Mouse (Mus musculus) neural tube, embryonic 11.5 days (tissue): Measurements from ENCODE around the gene Arid3b. TPM values are rescaled to one million over a fixed set of nuclear protein-coding genes. Genes with fewer than 3 reads are reported as not detected.

Source experiments
- ATAC-seq: fragments of 200-750 bp; cut with Nextera tagmentation; 2 replicates; pipeline ENCODE4 v1.8.0; 2017; ENCODE audit warnings: moderate number of reproducible peaks, mild to moderate bottlenecking, moderate TSS enrichment, moderate library complexity; ENCODE audit not compliant: insufficient read depth, low FRiP score, low TSS enrichment
- DNase-seq: peaks from one replicate; pipeline ENCODE4 v3.0.0-alpha.2; 2015; ENCODE audit warnings: low spot score
- H3K27ac ChIP-seq: fragments of 300-500 bp; sonication (generic); 2 replicates; pipeline ENCODE4 v1.5.1; 2014; ENCODE audit warnings: low read depth, mild to moderate bottlenecking, low read length
- H3K27me3 ChIP-seq: fragments of 300-500 bp; sonication (generic); 2 replicates; pipeline ENCODE4 v1.6.1; 2014; ENCODE audit warnings: mild to moderate bottlenecking, low read length, mixed read lengths; ENCODE audit not compliant: control insufficient read depth, insufficient read depth
- H3K36me3 ChIP-seq: fragments of 300-500 bp; sonication (generic); 2 replicates; pipeline ENCODE4 v1.6.1; 2014; ENCODE audit warnings: mild to moderate bottlenecking, low read length, moderate library complexity, mixed read lengths; ENCODE audit not compliant: control insufficient read depth, insufficient read depth
- H3K4me1 ChIP-seq: fragments of 300-500 bp; sonication (generic); 2 replicates; pipeline ENCODE4 v1.6.1; 2014; ENCODE audit warnings: low read length, mixed read lengths; ENCODE audit not compliant: control insufficient read depth, insufficient read depth
- H3K4me2 ChIP-seq: fragments of 300-500 bp; sonication (generic); 2 replicates; pipeline ENCODE4 v1.6.1; 2014; ENCODE audit warnings: low read depth, mild to moderate bottlenecking, moderate library complexity
- H3K4me3 ChIP-seq: fragments of 300-500 bp; sonication (generic); 2 replicates; pipeline ENCODE4 v1.5.1; 2014; ENCODE audit warnings: low read depth, low read length
- H3K9ac ChIP-seq: fragments of 300-500 bp; sonication (generic); 2 replicates; pipeline ENCODE4 v1.6.1; 2014; ENCODE audit warnings: mild to moderate bottlenecking, low read length
- H3K9me3 ChIP-seq: fragments of 300-500 bp; sonication (generic); 2 replicates; pipeline ENCODE4 v1.6.1; 2016; ENCODE audit warnings: low read length; ENCODE audit not compliant: control insufficient read depth
- WGBS: fragments of 180-500 bp; shearing (Covaris S2); extraction: QIAGEN DNeasy Blood & Tissue Kit; methylation state at CpG from one replicate; pipeline ENCODE4 v1.1.7; 2014; 5-methylcytosine and 5-hydroxymethylcytosine counted together
- polyA plus RNA-seq: library from polyadenylated mRNA; unstranded; fragments of >200 nt; fragmentation: Nextera tagmentation; extraction: Ambion mirVana; gene quantifications from 2 replicates; pipeline ENCODE4 v1.2.1, GENCODE M21; 2014

The Arid3b gene
- polyA plus RNA-seq, 1 experiment from 2014 or later, result 25.8 TPM

DNA sequence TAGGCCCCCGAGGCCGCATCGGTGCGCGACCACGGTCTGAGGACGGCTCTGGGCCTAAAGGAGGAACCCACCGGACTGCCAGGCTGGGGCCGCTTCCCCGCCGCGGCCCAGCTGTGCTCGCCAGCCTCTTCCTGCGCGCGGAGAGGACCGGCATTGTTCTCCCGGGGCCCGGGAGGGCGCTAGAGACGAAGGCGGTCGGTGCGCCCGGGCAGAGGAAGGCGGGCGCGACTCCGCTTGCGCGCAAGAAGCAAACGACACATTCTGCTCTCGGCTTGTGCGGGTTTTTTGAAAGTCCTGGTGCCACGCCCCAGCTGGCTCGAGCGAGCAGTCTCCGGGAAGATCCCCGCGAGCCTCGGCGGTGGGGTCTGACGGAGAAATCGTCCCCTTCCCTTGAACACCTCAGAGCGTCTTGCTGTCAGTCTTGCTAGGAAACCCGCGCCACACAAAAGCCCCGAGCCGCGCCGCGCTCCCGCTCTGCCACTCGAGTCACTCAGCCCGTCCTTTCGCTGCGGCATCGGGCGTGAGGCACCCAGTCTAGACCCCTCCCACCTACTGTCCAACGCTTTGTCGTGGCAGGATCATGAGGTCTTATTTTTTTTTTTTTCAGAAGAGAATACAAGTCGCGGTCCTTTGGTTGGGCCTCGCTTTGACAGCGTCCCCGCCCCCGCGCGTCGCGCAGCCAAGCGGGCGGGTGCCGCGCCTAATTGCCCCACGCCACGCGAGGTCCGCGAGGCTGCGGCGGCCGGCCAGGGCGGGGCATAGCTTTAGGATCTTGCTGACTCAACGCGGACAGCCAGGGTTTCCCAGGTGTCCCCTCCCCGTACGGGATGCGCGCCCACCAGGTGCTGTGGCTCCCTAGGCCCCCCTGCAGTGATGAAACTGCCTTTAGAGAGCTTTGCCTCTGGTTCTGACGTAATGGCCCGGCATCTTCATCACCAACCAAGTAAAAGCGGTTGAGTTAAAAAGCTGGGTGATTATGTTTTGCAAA lies 70.9 kb downstream of the Arid3b start, which contains the start of gene Clk3:
Gene Clk3 (minus strand): TSS at position 497 of the 988 bp plus-strand sequence.
- H3K36me3 ChIP-seq, result peaks cover 4% of the 10 kb centered on the region; the same call in 1 of the 2 replicates
- peak; percentile 70 for ATAC-seq
- H3K4me3 ChIP-seq, result peak within 1 kb of the TSS; percentile 92
- H3K27me3 ChIP-seq, result no peaks in the 10 kb centered on the region
- peak within 1 kb of the TSS; percentile 99 for H3K27ac ChIP-seq
- DNase-seq, result peak; percentile 68
- WGBS, result under 1% methylated on average over 89 of the region's 93 CpGs
- peak within 1 kb of the TSS; percentile 98 for H3K9ac ChIP-seq
- H3K4me1 ChIP-seq, result peaks cover 22% of the 10 kb centered on the region
- H3K9me3 ChIP-seq, result no peaks in the 10 kb centered on the region
- peak within 1 kb of the TSS; percentile 97 for H3K4me2 ChIP-seq

DNA sequence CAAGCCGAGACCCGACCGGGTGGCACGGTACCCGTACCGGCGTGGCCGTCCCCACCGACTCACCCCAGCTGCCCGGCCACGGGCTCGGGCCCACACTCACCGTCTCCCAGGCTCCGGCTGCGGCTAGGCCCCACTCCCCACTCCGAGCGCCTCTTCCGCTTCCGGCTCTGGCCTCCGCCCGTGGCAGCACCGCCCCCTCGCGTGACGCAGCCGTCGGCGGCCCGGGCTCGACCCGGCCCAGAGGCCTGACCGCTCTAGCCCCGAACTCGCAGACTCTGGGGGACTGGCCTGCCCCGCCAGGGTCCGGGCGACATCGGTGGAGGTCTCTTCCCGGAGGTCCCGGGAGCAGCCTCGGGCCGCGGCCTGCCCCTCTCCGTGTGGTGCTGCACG lies 71.6 kb downstream of the Arid3b start:
- H3K36me3 ChIP-seq, result peaks cover 8% of the 10 kb centered on the region
- peak overlapping the region; percentile 98 for H3K9ac ChIP-seq
- peak overlapping the region; percentile 99 for H3K27ac ChIP-seq
- peak overlapping the region; percentile 92 for H3K4me3 ChIP-seq
- H3K9me3 ChIP-seq, result no peaks in the 10 kb centered on the region
- H3K4me2 ChIP-seq, result peak overlapping the region; percentile 97
- peak; percentile 94 for ATAC-seq
- under 1% methylated on average over 35 of the region's 45 CpGs for WGBS
- H3K27me3 ChIP-seq, result no peaks in the 10 kb centered on the region
- peaks cover 22% of the 10 kb centered on the region for H3K4me1 ChIP-seq
- DNase-seq, result peak; percentile 97

DNA sequence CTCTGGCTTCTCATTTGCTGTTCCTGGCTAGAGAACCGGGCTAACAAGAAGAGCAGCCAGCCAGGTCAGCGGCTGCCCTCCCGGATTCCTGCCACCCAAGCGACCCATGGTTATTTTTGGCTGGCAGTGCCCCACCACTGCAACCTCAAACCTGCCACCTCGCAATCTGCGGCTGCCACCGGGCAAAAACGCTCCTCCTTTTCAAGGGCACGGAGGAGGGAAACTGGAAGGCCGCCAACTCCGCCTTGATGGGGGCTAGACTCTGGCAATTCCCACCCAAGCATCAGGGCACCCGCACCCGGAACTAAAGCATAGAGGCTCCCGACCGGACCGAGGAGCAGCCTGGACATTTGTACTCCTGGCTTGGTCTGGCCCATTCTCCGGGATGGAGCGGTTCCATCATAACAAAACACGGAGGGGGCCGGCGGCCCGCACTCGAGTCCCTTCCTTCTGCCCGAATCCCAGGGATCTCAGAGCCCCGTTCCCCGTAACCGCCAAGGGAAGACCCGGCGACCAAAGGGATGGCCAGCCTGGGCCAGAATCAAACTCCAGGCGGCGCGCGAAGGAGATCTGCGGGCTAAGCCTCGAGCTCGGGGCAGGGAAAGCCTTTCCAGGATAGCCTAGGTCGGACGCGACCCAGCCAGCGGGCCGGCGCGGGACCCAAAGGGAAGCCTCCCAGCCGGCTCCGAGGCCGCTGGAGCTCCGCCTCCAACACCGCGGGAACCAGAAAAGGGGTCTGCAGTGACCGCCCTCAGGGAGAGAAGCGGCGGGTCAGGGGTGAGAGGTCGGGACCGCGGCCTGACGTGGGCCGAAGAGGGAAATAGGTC lies 72.2 kb downstream of the Arid3b start:
- H3K4me2 ChIP-seq, result peak overlapping the region; percentile 97
- WGBS, result under 1% methylated on average over 56 of the region's 57 CpGs
- H3K27me3 ChIP-seq, result no peaks in the 10 kb centered on the region
- peaks cover 10% of the 10 kb centered on the region for H3K36me3 ChIP-seq
- DNase-seq (no peak), ATAC-seq (peak; percentile 35)
- peaks cover 22% of the 10 kb centered on the region for H3K4me1 ChIP-seq
- H3K9ac ChIP-seq, result peak overlapping the region; percentile 98
- peak overlapping the region; percentile 92 for H3K4me3 ChIP-seq
- peak overlapping the region; percentile 99 for H3K27ac ChIP-seq
- H3K9me3 ChIP-seq, result no peaks in the 10 kb centered on the region

DNA sequence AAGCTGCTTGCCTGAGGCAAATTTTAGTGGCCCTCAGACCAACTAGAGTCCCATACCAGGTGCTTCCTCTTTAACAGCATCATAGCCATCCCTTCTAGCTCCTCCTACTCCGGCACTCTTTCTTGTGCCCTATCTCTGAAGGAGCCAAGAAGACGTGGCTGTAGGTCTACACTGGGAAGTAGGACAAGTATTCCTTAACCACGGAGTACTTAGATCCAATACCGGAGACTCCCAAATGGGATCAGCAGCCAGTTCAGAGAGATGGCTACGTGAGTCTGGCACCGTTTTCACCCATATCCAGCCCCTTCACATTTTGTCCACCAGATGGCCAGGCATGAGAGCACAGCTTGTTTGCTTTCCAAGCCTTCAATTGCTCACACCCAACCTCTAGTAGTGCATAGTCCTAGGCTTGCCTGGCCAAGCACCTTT lies 74.0 kb downstream of the Arid3b start:
- peaks cover 22% of the 10 kb centered on the region for H3K4me1 ChIP-seq
- H3K36me3 ChIP-seq, result peaks cover 16% of the 10 kb centered on the region
- DNase-seq (peak; percentile 45), ATAC-seq (no peak)
- H3K9ac ChIP-seq, result no peak overlapping the region
- 62% methylated on average over 6 of the region's 6 CpGs for WGBS
- no peak overlapping the region for H3K27ac ChIP-seq
- no peak overlapping the region for H3K4me2 ChIP-seq
- no peaks in the 10 kb centered on the region for H3K27me3 ChIP-seq
- H3K9me3 ChIP-seq, result no peaks in the 10 kb centered on the region
- no peak overlapping the region for H3K4me3 ChIP-seq

DNA sequence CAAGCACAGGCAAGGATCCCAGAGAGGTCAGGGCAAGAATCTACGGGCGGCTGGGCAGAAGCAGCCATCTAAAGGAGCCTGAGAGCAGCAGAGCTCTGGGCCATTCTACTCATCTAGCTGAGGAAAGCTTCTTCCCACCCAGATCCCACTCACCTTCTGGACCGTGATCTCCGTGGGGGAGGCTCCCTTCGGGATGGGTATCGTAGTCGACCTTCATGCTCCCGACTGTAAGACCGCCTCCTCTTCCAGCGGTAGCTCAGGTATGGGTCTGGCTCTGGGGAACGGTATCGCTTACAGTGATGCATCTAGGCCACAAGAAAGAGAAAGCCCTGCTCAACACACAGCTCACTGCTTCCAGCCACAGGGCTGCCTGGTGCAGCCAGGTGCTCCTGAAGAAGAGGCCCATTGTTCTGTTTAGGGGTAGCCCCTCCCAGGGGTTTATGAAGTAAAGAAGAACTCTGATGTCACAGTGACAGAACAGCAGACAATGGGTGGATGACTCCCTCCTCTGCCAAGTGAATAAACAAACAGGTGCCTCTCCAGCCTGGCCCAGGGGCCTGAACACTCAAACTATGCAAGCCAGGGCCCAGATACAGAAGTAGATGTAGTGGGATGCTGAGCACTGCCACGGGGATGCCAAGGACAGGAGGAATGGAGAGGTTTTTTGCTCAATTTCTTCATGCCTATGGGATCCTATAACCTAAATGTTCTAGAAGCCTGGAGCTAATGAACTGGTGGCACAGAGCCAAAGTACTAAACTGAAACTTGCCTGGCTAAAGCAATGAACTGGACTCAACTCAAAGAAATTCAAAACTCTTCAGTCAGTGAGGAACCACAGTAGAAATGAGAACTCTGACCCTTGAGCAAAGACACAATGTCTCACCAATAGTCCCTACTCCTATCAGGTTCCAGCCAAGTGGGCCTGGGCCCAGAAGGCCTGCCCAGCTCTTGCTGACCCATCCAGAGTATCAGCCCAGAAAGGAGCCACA lies 74.7 kb downstream of the Arid3b start:
- ATAC-seq (no peak), DNase-seq (no peak)
- Histone ChIP-seq H3K9me3 (no peaks in the 10 kb centered on the region), H3K4me3 (no peak overlapping the region), H3K4me2 (no peak overlapping the region), H3K27ac (no peak overlapping the region), H3K4me1 (peaks cover 22% of the 10 kb centered on the region), H3K9ac (no peak overlapping the region), H3K36me3 (peaks cover 17% of the 10 kb centered on the region), H3K27me3 (no peaks in the 10 kb centered on the region)
- WGBS, result 96% methylated on average over 13 of the region's 13 CpGs

- Histone ChIP-seq H3K4me3 (no peak overlapping the region), H3K4me2 (no peak overlapping the region), H3K9ac (no peak overlapping the region), H3K4me1 (peaks cover 17% of the 10 kb centered on the region), H3K9me3 (no peaks in the 10 kb centered on the region), H3K36me3 (peaks cover 22% of the 10 kb centered on the region), H3K27me3 (no peaks in the 10 kb centered on the region), H3K27ac (no peak overlapping the region)
- DNase-seq, result no peak
- no peak for ATAC-seq
- WGBS, result 97% methylated on average over 24 of the region's 24 CpGs
Observed at GRCm38 (mm10) chr9:57760416-57761146, 76.0 kb downstream of the Arid3b start.

GRCm38 (mm10) chr9:57759289-57759688 lies 77.3 kb downstream of the Arid3b start:
- ATAC-seq, result no peak
- no peaks in the 10 kb centered on the region for H3K27me3 ChIP-seq
- H3K9me3 ChIP-seq, result no peaks in the 10 kb centered on the region
- peaks cover 17% of the 10 kb centered on the region for H3K4me1 ChIP-seq
- no peak overlapping the region for H3K4me3 ChIP-seq
- no peak overlapping the region for H3K4me2 ChIP-seq
- no peak overlapping the region for H3K27ac ChIP-seq
- no peak overlapping the region for H3K9ac ChIP-seq
- peaks cover 29% of the 10 kb centered on the region for H3K36me3 ChIP-seq
- peak; percentile 63 for DNase-seq
- 36% methylated on average over 6 of the region's 6 CpGs for WGBS
